Mouse (Mus musculus): Measurements from ENCODE around the gene Gm12184.

Gm12184 gene

GRCm38 (mm10) chr11:48850240-48850639, 23.8 kb upstream of the Gm12184 start:
- CTCF ChIA-PET: interaction anchor here (0.6 kb wide), 1 partner anchor 11 kb away, joined by 3 read pairs; no protein-coding TSS in a partner anchor

GRCm38 (mm10) chr11:48846881-48847280, 20.4 kb upstream of the Gm12184 start:
- CTCF ChIA-PET: interaction anchor here (0.6 kb wide), 1 partner anchor 253 kb away, joined by 11 read pairs; no protein-coding TSS in a partner anchor

GRCm38 (mm10) chr11:48846362-48846761, 19.9 kb upstream of the Gm12184 start:
- CTCF ChIA-PET: interaction anchor here (0.6 kb wide), 1 partner anchor 253 kb away, joined by 11 read pairs; no protein-coding TSS in a partner anchor

- CTCF ChIA-PET: no interaction called here
Observed at GRCm38 (mm10) chr11:48845244-48845815, 18.9 kb upstream of the Gm12184 start.

GRCm38 (mm10) chr11:48844309-48844708, 17.9 kb upstream of the Gm12184 start:
- CTCF ChIA-PET: interaction anchor here (1.6 kb wide), 1 partner anchor 54 kb away, joined by 6 read pairs; no protein-coding TSS in a partner anchor

GRCm38 (mm10) chr11:48843202-48843601, 16.7 kb upstream of the Gm12184 start:
- CTCF ChIA-PET: interaction anchor here (0.5 to 1.6 kb wide), 4 partner anchors 12 to 55 kb away, joined by 3 to 6 read pairs (median 3); partner anchors contain the start of gene Trim41

- CTCF ChIA-PET: interaction anchor here (1.0 kb wide), 1 partner anchor 13 kb away, joined by 3 read pairs; no protein-coding TSS in a partner anchor
Observed at GRCm38 (mm10) chr11:48842378-48842792, 15.9 kb upstream of the Gm12184 start.

- CTCF ChIA-PET: no interaction called here
Observed at GRCm38 (mm10) chr11:48841213-48841612, 14.8 kb upstream of the Gm12184 start.

GRCm38 (mm10) chr11:48840805-48841204, 14.3 kb upstream of the Gm12184 start:
- CTCF ChIA-PET: no interaction called here

- CTCF ChIA-PET: interaction anchor here (0.6 to 1.3 kb wide), 2 partner anchors 11 kb away, joined by 3 read pairs; no protein-coding TSS in a partner anchor
Observed at GRCm38 (mm10) chr11:48838879-48839680, 12.6 kb upstream of the Gm12184 start.

GRCm38 (mm10) chr11:48838181-48838797, 11.8 kb upstream of the Gm12184 start:
- CTCF ChIA-PET: interaction anchor here (0.7 to 1.3 kb wide), 2 partner anchors 11 to 367 kb away, joined by 3 read pairs; no protein-coding TSS in a partner anchor

- CTCF ChIA-PET: interaction anchor here (0.7 to 2.4 kb wide), 3 partner anchors 10 to 368 kb away, joined by 3 to 11 read pairs (median 3); no protein-coding TSS in a partner anchor
Observed at GRCm38 (mm10) chr11:48837310-48838180, 11.1 kb upstream of the Gm12184 start.

- CTCF ChIA-PET: interaction anchor here (0.9 to 2.4 kb wide), 2 partner anchors 9 to 18 kb away, joined by 3 to 11 read pairs; no protein-coding TSS in a partner anchor
Observed at GRCm38 (mm10) chr11:48836990-48837309, 10.5 kb upstream of the Gm12184 start.

GRCm38 (mm10) chr11:48835923-48836322, 9.5 kb upstream of the Gm12184 start:
- CTCF ChIA-PET: interaction anchor here (0.6 to 2.4 kb wide), 3 partner anchors 19 to 226 kb away, joined by 3 to 11 read pairs (median 7); no protein-coding TSS in a partner anchor

GRCm38 (mm10) chr11:48833731-48834639, 7.5 kb upstream of the Gm12184 start:
- CTCF ChIA-PET: no interaction called here

- CTCF ChIA-PET: no interaction called here
Observed at GRCm38 (mm10) chr11:48833078-48833730, 6.7 kb upstream of the Gm12184 start.

GRCm38 (mm10) chr11:48831273-48831672, 4.8 kb upstream of the Gm12184 start:
- CTCF ChIA-PET: no interaction called here

- CTCF ChIA-PET: no interaction called here
Observed at GRCm38 (mm10) chr11:48830279-48830678, 3.8 kb upstream of the Gm12184 start.

- CTCF ChIA-PET: interaction anchor here (0.6 to 1.2 kb wide), 3 partner anchors 9 to 36 kb away, joined by 3 to 4 read pairs (median 3); no protein-coding TSS in a partner anchor
Observed at GRCm38 (mm10) chr11:48827926-48828325, 1.5 kb upstream of the Gm12184 start.

Data from spleen, embryonic (tissue).